Mouse (Mus musculus) CH12.LX (cell line): ENCODE results near the gene Entpd2. TPM values are rescaled to one million over a fixed set of nuclear protein-coding genes. Genes with fewer than 3 reads are reported as not detected.

Experiments
- DNase-seq: peaks from one replicate; pipeline ENCODE4 v3.0.0-alpha.2; 2013; ENCODE audit errors: extremely low read depth
- H3K27ac ChIP-seq: 2 replicates; pipeline ENCODE4 v1.5.1; 2012; ENCODE audit warnings: low read depth, mild to moderate bottlenecking, control low read depth, moderate library complexity; ENCODE audit not compliant: insufficient read depth
- H3K27me3 ChIP-seq: replicated peaks from 2 replicates; pipeline ENCODE3; 2012; ENCODE audit warnings: inconsistent platforms
- H3K36me3 ChIP-seq, 2 experiments: replicated peaks in 1 of 2; 2 replicates each; pipeline versions ENCODE3 to v1.6.1; 2012; ENCODE audit warnings: inconsistent platforms in 1 of 2, low read length in 1 of 2, mild to moderate bottlenecking in 1 of 2, mixed read lengths in 1 of 2, moderate library complexity in 1 of 2; ENCODE audit not compliant: control insufficient read depth in 1 of 2, insufficient read depth in 1 of 2
- H3K4me1 ChIP-seq, 2 experiments: 2 replicates each; pipeline ENCODE4 v1.6.1; 2012; ENCODE audit warnings: inconsistent platforms in 1 of 2, moderate library complexity in 1 of 2; ENCODE audit not compliant: insufficient read depth in 2 of 2, control insufficient read depth in 1 of 2
- H3K4me2 ChIP-seq: 2 replicates; pipeline ENCODE4 v1.6.1; 2012; ENCODE audit warnings: low read depth, mild to moderate bottlenecking, control low read depth; ENCODE audit not compliant: poor library complexity, insufficient read depth, severe bottlenecking
- H3K4me3 ChIP-seq, 3 experiments: fragments of 150-350 bp in 1 of 3; sonication (generic) in 1 of 3; replicated peaks in 1 of 3; 2 replicates each; pipeline versions ENCODE3 to v1.5.1; 2011 to 2012; ENCODE audit warnings: low read depth in 2 of 3, low read length in 2 of 3, mild to moderate bottlenecking in 2 of 3, moderate library complexity in 2 of 3, control low read depth in 1 of 3, improper control_type of control experiment in 1 of 3, inconsistent platforms in 1 of 3, mixed read lengths in 1 of 3; ENCODE audit not compliant: poor library complexity in 1 of 3
- H3K79me2 ChIP-seq: replicated peaks from 2 replicates; pipeline ENCODE4 v1.6.1; 2012; ENCODE audit warnings: mild to moderate bottlenecking, moderate library complexity; ENCODE audit not compliant: control insufficient read depth, poor library complexity, insufficient read depth, severe bottlenecking; ENCODE audit errors: extremely low read depth
- H3K9ac ChIP-seq: 2 replicates; pipeline ENCODE4 v1.6.1; 2012; ENCODE audit warnings: low read depth, mild to moderate bottlenecking, control low read depth, moderate library complexity; ENCODE audit not compliant: insufficient read depth
- H3K9me3 ChIP-seq: replicated peaks from 2 replicates; pipeline ENCODE3; 2012; ENCODE audit warnings: low read length, inconsistent platforms, mixed read lengths
- BHLHE40 ChIP-seq: IDR thresholded peaks from 2 replicates; pipeline ENCODE4 v1.6.1; 2011; ENCODE audit warnings: mild to moderate bottlenecking, low read depth, low read length, improper control_type of control experiment
- CTCF ChIP-seq, 2 experiments: IDR thresholded peaks in 1 of 2; conservative IDR thresholded peaks in 1 of 2; 2 replicates each; pipeline ENCODE4 v1.5.1; 2011 to 2012; ENCODE audit warnings: low read depth in 2 of 2, low read length in 2 of 2, improper control_type of control experiment in 1 of 2, inconsistent platforms in 1 of 2, mild to moderate bottlenecking in 1 of 2, moderate library complexity in 1 of 2
- E2F4 ChIP-seq: IDR thresholded peaks from 2 replicates; pipeline ENCODE4 v1.6.1; 2011; ENCODE audit warnings: low read depth, low read length, improper control_type of control experiment; ENCODE audit not compliant: insufficient replicate concordance
- IRF4 ChIP-seq: IDR thresholded peaks from 2 replicates; pipeline ENCODE4 v1.6.1; 2014; ENCODE audit warnings: low read depth, mild to moderate bottlenecking, inconsistent platforms, low read length, improper control_type of control experiment
- JUN ChIP-seq: IDR thresholded peaks from 2 replicates; pipeline ENCODE4 v1.6.1; 2011; ENCODE audit warnings: low read depth, mild to moderate bottlenecking, low read length, improper control_type of control experiment, moderate library complexity; ENCODE audit not compliant: insufficient read depth
- KAT2A ChIP-seq: IDR thresholded peaks from 2 replicates; pipeline ENCODE4 v1.6.1; 2012; ENCODE audit warnings: low read length, improper control_type of control experiment, inconsistent platforms; ENCODE audit not compliant: insufficient replicate concordance
- MAFK ChIP-seq: IDR thresholded peaks from 2 replicates; pipeline ENCODE4 v1.6.1; 2011; ENCODE audit warnings: low read length, improper control_type of control experiment; ENCODE audit not compliant: insufficient replicate concordance
- MAX ChIP-seq: IDR thresholded peaks from 2 replicates; pipeline ENCODE4 v1.6.1; 2011; ENCODE audit warnings: low read length, improper control_type of control experiment
- MEF2A ChIP-seq: IDR thresholded peaks from 2 replicates; pipeline ENCODE4 v1.6.1; 2014; ENCODE audit warnings: low read depth, mild to moderate bottlenecking, inconsistent platforms, low read length, improper control_type of control experiment, borderline replicate concordance
- MXI1 ChIP-seq: IDR thresholded peaks from 2 replicates; pipeline ENCODE4 v1.6.1; 2011; ENCODE audit warnings: mild to moderate bottlenecking, low read depth, low read length, improper control_type of control experiment
- MYC ChIP-seq: IDR thresholded peaks from 2 replicates; pipeline ENCODE4 v1.6.1; 2011; ENCODE audit warnings: low read depth, mild to moderate bottlenecking, improper control_type of control experiment, low read length
- NELFE ChIP-seq: IDR thresholded peaks from 2 replicates; pipeline ENCODE4 v1.6.1; 2011; ENCODE audit warnings: low read depth, low read length, improper control_type of control experiment
- NRF1 ChIP-seq: IDR thresholded peaks from 2 replicates; pipeline ENCODE4 v1.6.1; 2014; ENCODE audit warnings: low read depth, mild to moderate bottlenecking, inconsistent platforms, low read length, improper control_type of control experiment, moderate library complexity
- RAD21 ChIP-seq: IDR thresholded peaks from 2 replicates; pipeline ENCODE4 v1.6.1; 2011; ENCODE audit warnings: low read depth, mild to moderate bottlenecking, low read length, improper control_type of control experiment, moderate library complexity
- SIN3A ChIP-seq: IDR thresholded peaks from 2 replicates; pipeline ENCODE4 v1.6.1; 2012; ENCODE audit warnings: low read length, improper control_type of control experiment, inconsistent platforms
- TCF12 ChIP-seq: IDR thresholded peaks from 2 replicates; pipeline ENCODE4 v1.6.1; 2014; ENCODE audit warnings: low read depth, mild to moderate bottlenecking, inconsistent platforms, low read length, improper control_type of control experiment
- USF2 ChIP-seq: conservative IDR thresholded peaks from 2 replicates; pipeline ENCODE4 v1.6.1; 2011; ENCODE audit warnings: low read depth, low read length, improper control_type of control experiment
- ZC3H11A ChIP-seq: IDR thresholded peaks from 2 replicates; pipeline ENCODE4 v1.6.1; 2012; ENCODE audit warnings: low read depth, mild to moderate bottlenecking, inconsistent platforms, low read length, improper control_type of control experiment
- ZKSCAN1 ChIP-seq: IDR thresholded peaks from 2 replicates; pipeline ENCODE4 v1.6.1; 2012; ENCODE audit warnings: low read depth, inconsistent platforms, low read length, improper control_type of control experiment, borderline replicate concordance
- ZMIZ1 ChIP-seq: IDR thresholded peaks from 2 replicates; pipeline ENCODE4 v1.6.1; 2012; ENCODE audit warnings: low read depth, mild to moderate bottlenecking, inconsistent platforms, low read length, improper control_type of control experiment
- ZNF384 ChIP-seq: IDR thresholded peaks from 2 replicates; pipeline ENCODE4 v1.6.1; 2012; ENCODE audit warnings: low read depth, low read length, improper control_type of control experiment, inconsistent platforms
- dilution Hi-C: fragments of 300-500 bp; cut with MboI; formaldehyde crosslinking; loops from 2 replicates; pipeline ENCODE4 v1.14.3; 2020; ENCODE audit warnings: low sequenced_read_pairs; ENCODE audit not compliant: extremely low pct_unique_long_range_greater_than_20kb, extremely low pct_ligation_motif_present
- in situ Hi-C: fragments of 300-500 bp; cut with MboI; formaldehyde crosslinking; loops from 3 replicates; pipeline ENCODE4 v1.14.3; 2019; ENCODE audit warnings: low sequenced_read_pairs, low pct_ligation_motif_present, low pct_unique_long_range_greater_than_20kb, mixed read lengths
- polyA plus RNA-seq: library from polyadenylated mRNA; unstranded; fragments of >175 nt; gene quantifications from 2 replicates; pipeline ENCODE4 v1.2.1, GENCODE M21; 2012; ENCODE audit warnings: low read depth; ENCODE audit not compliant: insufficient read length
- total RNA-seq, 2 experiments: library from RNA; depleted of rRNA; stranded (reverse); fragments of 300-350 nt in 1 of 2; fragments of >200 nt in 1 of 2; gene quantifications; 2 replicates each; pipeline ENCODE4 v1.2.3; 2012 to 2014

Entpd2 gene
- total and polyA plus RNA-seq, 3 experiments, result not detected

DNA sequence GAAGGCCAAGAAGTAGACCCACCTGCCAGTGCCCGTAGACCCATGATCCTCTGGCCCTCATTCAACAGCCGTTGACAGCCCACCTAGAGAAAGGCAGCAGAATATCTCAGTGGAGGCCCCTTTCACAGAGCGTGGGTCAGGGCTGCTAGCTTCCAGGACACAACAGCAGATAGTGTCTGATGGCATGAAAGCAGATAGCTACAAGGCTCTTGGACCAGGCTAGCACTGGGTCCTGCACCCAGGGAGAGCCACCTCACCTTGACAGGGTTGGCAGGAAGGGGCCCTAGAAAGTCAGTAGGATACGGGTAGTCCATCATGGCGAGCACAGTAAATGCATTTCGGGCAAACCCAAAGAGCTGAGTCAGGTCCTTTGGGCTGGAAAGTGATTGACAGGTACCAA lies 41.5 kb upstream of the Entpd2 start:
- Histone ChIP-seq H3K4me2 (no peak overlapping the region), H3K36me3 (peaks cover 50 to 63% of the 10 kb centered on the region in 2 experiments), H3K4me3 (no peak overlapping the region)
- TF ChIP-seq IRF4, result no peak
- TF ChIP-seq ZKSCAN1, result no peak
- TF ChIP-seq, all 38 proteins: peak for 0
- H3K9ac ChIP-seq, result no peak overlapping the region
- H3K27ac ChIP-seq, result no peak overlapping the region
- H3K79me2 ChIP-seq, result no peaks in the 10 kb centered on the region
- H3K9me3 ChIP-seq, result no peaks in the 10 kb centered on the region
- in situ Hi-C loops (no loop called here), dilution Hi-C loops (no loop called here)
- no peak for DNase-seq
- peaks cover 9 to 30% of the 10 kb centered on the region in 2 experiments for H3K4me1 ChIP-seq
- no peaks in the 10 kb centered on the region for H3K27me3 ChIP-seq

DNA sequence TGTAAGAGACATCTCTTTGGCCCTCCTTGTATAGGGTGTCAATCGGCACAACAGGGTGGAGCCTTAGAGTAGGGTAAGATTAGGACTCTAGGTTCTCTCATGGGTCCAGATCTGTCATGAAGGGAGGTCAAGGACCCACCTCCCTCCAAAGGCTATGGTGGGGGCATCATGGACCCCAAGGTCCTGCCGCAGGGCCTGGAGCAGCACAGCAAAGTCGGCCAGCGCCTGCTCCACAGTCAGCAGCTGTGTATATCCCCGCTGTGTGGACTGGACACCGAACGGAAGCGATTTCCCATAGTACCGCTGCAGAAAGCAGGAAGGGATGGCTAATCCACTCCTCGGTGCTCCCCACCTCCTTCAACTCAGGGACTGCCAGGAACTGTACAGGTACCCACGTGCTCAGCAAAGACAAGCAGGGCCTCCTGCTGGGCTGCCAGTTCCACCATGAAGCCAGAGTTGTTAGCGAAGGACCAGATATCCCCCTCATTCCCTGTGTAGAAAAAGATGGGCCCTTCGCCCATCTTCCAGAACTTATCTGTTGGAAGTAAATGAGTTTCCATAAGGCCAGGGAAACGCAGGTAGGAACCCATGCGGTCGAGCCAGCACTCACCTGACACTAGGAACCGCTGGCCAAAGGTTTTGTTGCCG lies 40.1 kb upstream of the Entpd2 start:
- TF ChIP-seq MYC (0 out of 2 replicates have a peak, but pooled peaks have one; percentile 14), NRF1 (no peak)
- peak overlapping the region; percentile 45 for H3K9ac ChIP-seq
- H3K27me3 ChIP-seq, result no peaks in the 10 kb centered on the region
- in situ Hi-C loops (no loop called here), dilution Hi-C loops (no loop called here)
- H3K79me2 ChIP-seq, result no peaks in the 10 kb centered on the region
- H3K36me3 ChIP-seq, result peaks cover 37 to 62% of the 10 kb centered on the region in 2 experiments
- peaks cover 9 to 30% of the 10 kb centered on the region in 2 experiments for H3K4me1 ChIP-seq
- no peak for DNase-seq
- H3K9me3 ChIP-seq, result no peaks in the 10 kb centered on the region
- H3K27ac ChIP-seq, result no peak overlapping the region
- peak overlapping the region; percentile 67 to 91 (median 81) for H3K4me3 ChIP-seq
- peak overlapping the region; percentile 76 for H3K4me2 ChIP-seq

DNA sequence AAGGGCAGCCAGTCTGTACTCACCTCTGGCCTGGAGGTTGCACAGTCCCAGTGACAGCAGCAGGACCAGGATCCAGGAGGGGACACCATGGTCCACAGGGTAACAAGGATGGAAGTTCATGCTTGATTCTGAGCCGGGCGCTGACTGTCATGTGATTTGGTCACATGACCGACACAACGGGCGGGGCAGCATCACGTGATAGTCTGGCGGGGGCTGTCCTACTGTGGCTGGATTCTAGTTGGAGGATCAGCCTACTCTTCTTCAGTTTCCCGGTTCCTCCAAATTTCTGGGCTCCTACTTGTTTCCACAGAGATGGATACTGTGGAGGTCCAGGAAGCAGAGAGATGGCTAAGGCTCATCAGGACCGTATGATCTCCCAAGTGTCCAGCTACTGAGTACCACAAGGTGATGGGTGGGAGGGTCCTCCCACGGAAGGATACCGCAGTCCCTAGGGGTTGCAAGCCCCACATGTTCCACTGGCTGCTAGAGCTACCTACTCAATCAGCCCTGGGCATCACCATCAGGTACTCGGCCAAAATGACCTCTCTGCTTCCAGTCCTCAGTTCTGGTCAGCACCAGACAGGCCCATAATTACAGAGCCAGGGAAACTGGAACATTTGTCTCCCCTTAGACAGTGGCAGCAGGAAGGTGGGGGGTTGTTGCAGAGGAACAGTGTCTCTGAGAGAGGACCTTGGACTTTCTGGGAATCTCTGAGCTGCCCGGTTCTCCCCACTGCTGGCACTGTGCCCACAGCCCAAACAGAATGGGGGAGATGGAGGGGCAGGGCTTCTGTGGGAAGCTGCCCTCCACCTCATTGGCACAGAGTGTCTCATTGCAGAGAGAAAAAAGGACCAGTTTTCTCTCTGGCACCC lies 39.2 kb upstream of the Entpd2 start, which contains the start of gene Dpp7:
Dpp7 (minus strand) TSS at position 152 of the 872 bp plus-strand sequence.
- Histone ChIP-seq H3K9ac (peak within 1 kb of the TSS; percentile 46), H3K36me3 (peaks cover 32 to 62% of the 10 kb centered on the region in 2 experiments), H3K4me2 (peak within 1 kb of the TSS; percentile 84), H3K4me1 (peaks cover 9 to 30% of the 10 kb centered on the region in 2 experiments), H3K27ac (no peak within 1 kb of the TSS), H3K4me3 (peak within 1 kb of the TSS; percentile 67 to 91 (median 81)), H3K9me3 (no peaks in the 10 kb centered on the region), H3K27me3 (no peaks in the 10 kb centered on the region), H3K79me2 (no peaks in the 10 kb centered on the region)
- in situ Hi-C loops, result no loop called here
- DNase-seq, result peak; percentile 90
- dilution Hi-C loops, result no loop called here
- TF ChIP-seq KAT2A (0 out of 2 replicates have a peak, but pooled peaks have one; percentile 37), RAD21 (no peak), MAX (peak; percentile 96), E2F4 (no peak), SIN3A (peak; percentile 99), ZMIZ1 (no peak), TCF12 (0 out of 2 replicates have a peak, but pooled peaks have one; percentile 3), ZNF384 (no peak), NELFE (no peak), IRF4 (peak; percentile 13; the same call in 1 of the 2 replicates), NRF1 (no peak), CTCF (conservative IDR thresholded peaks at IDR 0.05 in 1 of 2, IDR thresholded peaks at IDR 0.05 in 1 of 2; ENCODE audit: low read depth in 2 of 2, low read length in 2 of 2) (no peak), MXI1 (peak; percentile 91), BHLHE40 (peak; percentile 95), MEF2A (0 out of 2 replicates have a peak, but pooled peaks have one; percentile 10), ZC3H11A (no peak), JUN (no peak), MAFK (no peak), USF2 (peak; percentile 100)
